Mouse (Mus musculus): ENCODE data around the gene Rac3. TPM values are rescaled to one million over a fixed set of nuclear protein-coding genes. Genes with fewer than 3 reads are reported as not detected.

Gene Rac3
- polyA plus RNA-seq, 1 experiment = 0.08 TPM

- Histone ChIP-seq H3K4me3 (replicated peaks) (no peak overlapping the region), H3K9me3 (ENCODE audit: control insufficient read depth, low read length) (no peaks in the 10 kb centered on the region), H3K36me3 (ENCODE audit: control insufficient read depth) (peaks cover 89% of the 10 kb centered on the region), H3K27me3 (ENCODE audit: control insufficient read depth) (no peaks in the 10 kb centered on the region), H3K4me1 (ENCODE audit: control insufficient read depth) (no peaks in the 10 kb centered on the region)
- TF ChIP-seq GATA1 (IDR thresholded peaks at IDR 0.05; ENCODE audit: low read length) = no peak
- TF ChIP-seq TAL1 (IDR thresholded peaks at IDR 0.05; ENCODE audit: low read length) = no peak
These were observed 37.2 kb upstream of the Rac3 start for GRCm38 (mm10) chr11:120684086-120684485.

- TF ChIP-seq GATA1 (IDR thresholded peaks at IDR 0.05; ENCODE audit: low read length) (no peak), TAL1 (IDR thresholded peaks at IDR 0.05; ENCODE audit: low read length) (no peak)
- no peaks in the 10 kb centered on the region for H3K9me3 ChIP-seq (ENCODE audit: control insufficient read depth, low read length)
- peaks cover 89% of the 10 kb centered on the region for H3K36me3 ChIP-seq (ENCODE audit: control insufficient read depth)
- no peaks in the 10 kb centered on the region for H3K27me3 ChIP-seq (ENCODE audit: control insufficient read depth)
- no peaks in the 10 kb centered on the region for H3K4me1 ChIP-seq (ENCODE audit: control insufficient read depth)
- H3K4me3 ChIP-seq (replicated peaks) = no peak overlapping the region
These were observed 36.6 kb upstream of the Rac3 start for GRCm38 (mm10) chr11:120684660-120685059.

GRCm38 (mm10) chr11:120686650-120687272 is 34.5 kb upstream of the Rac3 start:
- Histone ChIP-seq H3K4me1 (ENCODE audit: control insufficient read depth) (no peaks in the 10 kb centered on the region), H3K4me3 (replicated peaks) (no peak overlapping the region), H3K36me3 (ENCODE audit: control insufficient read depth) (peaks cover 85% of the 10 kb centered on the region), H3K27me3 (ENCODE audit: control insufficient read depth) (no peaks in the 10 kb centered on the region), H3K9me3 (ENCODE audit: control insufficient read depth, low read length) (no peaks in the 10 kb centered on the region)
- TF ChIP-seq GATA1 (IDR thresholded peaks at IDR 0.05; ENCODE audit: low read length) (no peak), TAL1 (IDR thresholded peaks at IDR 0.05; ENCODE audit: low read length) (no peak)

- Histone ChIP-seq H3K27me3 (ENCODE audit: control insufficient read depth) (no peaks in the 10 kb centered on the region), H3K4me1 (ENCODE audit: control insufficient read depth) (no peaks in the 10 kb centered on the region), H3K36me3 (ENCODE audit: control insufficient read depth) (peaks cover 81% of the 10 kb centered on the region), H3K9me3 (ENCODE audit: control insufficient read depth, low read length) (no peaks in the 10 kb centered on the region), H3K4me3 (replicated peaks) (no peak overlapping the region)
- TF ChIP-seq TAL1 (IDR thresholded peaks at IDR 0.05; ENCODE audit: low read length) (no peak), GATA1 (IDR thresholded peaks at IDR 0.05; ENCODE audit: low read length) (no peak)
These were observed 31.9 kb upstream of the Rac3 start for GRCm38 (mm10) chr11:120689365-120689764.

- H3K4me1 ChIP-seq (ENCODE audit: control insufficient read depth) = no peaks in the 10 kb centered on the region
- H3K36me3 ChIP-seq (ENCODE audit: control insufficient read depth) = peaks cover 78% of the 10 kb centered on the region
- no peak for TF ChIP-seq GATA1 (IDR thresholded peaks at IDR 0.05; ENCODE audit: low read length)
- TF ChIP-seq TAL1 (IDR thresholded peaks at IDR 0.05; ENCODE audit: low read length) = no peak
- H3K4me3 ChIP-seq (replicated peaks) = no peak overlapping the region
- peaks cover 4% of the 10 kb centered on the region; the same call in 1 of the 2 replicates for H3K9me3 ChIP-seq (ENCODE audit: control insufficient read depth, low read length)
- no peaks in the 10 kb centered on the region for H3K27me3 ChIP-seq (ENCODE audit: control insufficient read depth)
These were observed 28.7 kb upstream of the Rac3 start for GRCm38 (mm10) chr11:120692471-120693011.

- peaks cover 77% of the 10 kb centered on the region for H3K36me3 ChIP-seq (ENCODE audit: control insufficient read depth)
- peaks cover 4% of the 10 kb centered on the region; the same call in 1 of the 2 replicates for H3K9me3 ChIP-seq (ENCODE audit: control insufficient read depth, low read length)
- H3K4me1 ChIP-seq (ENCODE audit: control insufficient read depth) = no peaks in the 10 kb centered on the region
- no peak overlapping the region for H3K4me3 ChIP-seq (replicated peaks)
- no peaks in the 10 kb centered on the region for H3K27me3 ChIP-seq (ENCODE audit: control insufficient read depth)
- TF ChIP-seq TAL1 (IDR thresholded peaks at IDR 0.05; ENCODE audit: low read length) (no peak), GATA1 (IDR thresholded peaks at IDR 0.05; ENCODE audit: low read length) (no peak)
These were observed 27.8 kb upstream of the Rac3 start for GRCm38 (mm10) chr11:120693461-120693860.

- Histone ChIP-seq H3K4me1 (ENCODE audit: control insufficient read depth) (no peaks in the 10 kb centered on the region), H3K27me3 (ENCODE audit: control insufficient read depth) (no peaks in the 10 kb centered on the region), H3K36me3 (ENCODE audit: control insufficient read depth) (peaks cover 79% of the 10 kb centered on the region), H3K4me3 (replicated peaks) (no peak overlapping the region), H3K9me3 (ENCODE audit: control insufficient read depth, low read length) (peaks cover 4% of the 10 kb centered on the region; the same call in 1 of the 2 replicates)
- TF ChIP-seq TAL1 (IDR thresholded peaks at IDR 0.05; ENCODE audit: low read length) (no peak), GATA1 (IDR thresholded peaks at IDR 0.05; ENCODE audit: low read length) (no peak)
These were observed 26.1 kb upstream of the Rac3 start for GRCm38 (mm10) chr11:120695184-120695583.

GRCm38 (mm10) chr11:120695641-120696040 is 25.6 kb upstream of the Rac3 start:
- no peak overlapping the region for H3K4me3 ChIP-seq (replicated peaks)
- H3K36me3 ChIP-seq (ENCODE audit: control insufficient read depth) = peaks cover 79% of the 10 kb centered on the region

GRCm38 (mm10) chr11:120696568-120696967 is 24.7 kb upstream of the Rac3 start:
- TF ChIP-seq GATA1 (IDR thresholded peaks at IDR 0.05; ENCODE audit: low read length) (no peak), TAL1 (IDR thresholded peaks at IDR 0.05; ENCODE audit: low read length) (no peak)
- Histone ChIP-seq H3K4me1 (ENCODE audit: control insufficient read depth) (no peaks in the 10 kb centered on the region), H3K27me3 (ENCODE audit: control insufficient read depth) (no peaks in the 10 kb centered on the region), H3K36me3 (ENCODE audit: control insufficient read depth) (peaks cover 81% of the 10 kb centered on the region), H3K9me3 (ENCODE audit: control insufficient read depth, low read length) (peaks cover 4% of the 10 kb centered on the region; the same call in 1 of the 2 replicates), H3K4me3 (replicated peaks) (no peak overlapping the region)

More at GRCm38 (mm10) chr11:120695641-120696040, 25.6 kb upstream of the Rac3 start:
- no peaks in the 10 kb centered on the region for H3K27me3 ChIP-seq (ENCODE audit: control insufficient read depth)
- H3K4me1 ChIP-seq (ENCODE audit: control insufficient read depth) = no peaks in the 10 kb centered on the region
- H3K9me3 ChIP-seq (ENCODE audit: control insufficient read depth, low read length) = peaks cover 4% of the 10 kb centered on the region; the same call in 1 of the 2 replicates
- no peak for TF ChIP-seq GATA1 (IDR thresholded peaks at IDR 0.05; ENCODE audit: low read length)
- TF ChIP-seq TAL1 (IDR thresholded peaks at IDR 0.05; ENCODE audit: low read length) = no peak

Measured in erythroblast, embryonic 14.5 days (primary cell).